Mouse (Mus musculus): Measurements from ENCODE around the gene Lbp. TPM values are rescaled to one million over a fixed set of nuclear protein-coding genes. Genes with fewer than 3 reads are reported as not detected.

Lbp gene
- polyA plus RNA-seq, 1 experiment, result not detected

DNA sequence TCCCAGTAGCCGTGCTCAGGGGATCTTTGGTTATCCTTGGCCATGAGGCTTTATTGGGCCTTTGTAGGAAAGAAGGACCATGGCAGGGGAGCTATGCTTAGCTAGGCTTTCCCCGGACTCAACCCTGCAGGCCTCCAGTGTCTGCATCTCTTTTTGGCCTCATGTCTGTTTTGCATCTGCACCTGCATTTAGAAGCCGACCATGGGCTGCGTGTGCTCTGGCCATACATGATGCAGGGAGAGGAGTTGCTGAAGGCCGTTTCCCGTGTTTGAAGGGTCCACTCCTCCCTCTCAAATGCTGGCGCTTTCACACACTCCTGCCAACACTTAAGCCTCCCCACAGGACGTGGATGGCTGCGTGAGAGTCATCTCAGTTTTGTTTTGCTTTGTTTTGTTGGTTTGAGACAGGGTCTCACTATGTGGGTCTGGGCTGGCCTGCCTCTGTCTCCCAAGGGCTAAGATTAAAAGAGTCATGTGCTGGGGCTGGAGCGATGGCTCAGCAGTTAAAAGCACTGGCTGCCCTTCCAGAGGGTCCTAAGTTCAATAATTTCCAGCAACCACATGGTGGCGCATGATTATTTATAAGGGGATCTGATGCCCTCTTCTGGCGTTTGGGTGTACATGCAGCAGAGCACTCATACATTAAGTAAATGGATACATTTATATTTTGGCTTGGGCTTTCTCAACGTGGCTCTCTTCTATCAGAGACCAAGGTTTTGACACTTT, 73.2 kb downstream of the Lbp start:
- Histone ChIP-seq H3K4me3 (ENCODE audit: insufficient read depth, poor library complexity, severe bottlenecking) (no peak overlapping the region), H3ac (ENCODE audit: control insufficient read depth, insufficient read length, low read depth) (no peak overlapping the region), H3K36me3 (ENCODE audit: control insufficient read depth, insufficient read depth) (no peaks in the 10 kb centered on the region), H3K79me3 (ENCODE audit: low read depth) (no peaks in the 10 kb centered on the region), H3K27me3 (ENCODE audit: control insufficient read depth, insufficient read depth, insufficient read length) (peaks cover 33% of the 10 kb centered on the region), H3K79me2 (ENCODE audit: control insufficient read depth, insufficient read depth) (no peaks in the 10 kb centered on the region)
- TF ChIP-seq MYOG (IDR thresholded peaks at IDR 0.05; ENCODE audit: control insufficient read depth, extremely low read depth, insufficient read length), result no peak
- no peak for TF ChIP-seq USF1 (IDR thresholded peaks at IDR 0.05; ENCODE audit: low read depth)
- TF ChIP-seq MYOD1 (IDR thresholded peaks at IDR 0.05; ENCODE audit: control insufficient read depth, insufficient read length, low read depth), result no peak
- TF ChIP-seq CEBPB (IDR thresholded peaks at IDR 0.05; ENCODE audit: low read depth), result no peak
- TF ChIP-seq CTCF (IDR thresholded peaks at IDR 0.05; ENCODE audit: control insufficient read depth, insufficient read depth, insufficient read length), result peak; percentile 85

Other genes starting within 250 kb of the Lbp start
- 1.1 TPM for gene Tgm2, start 160.1 kb upstream of the Lbp start, polyA plus RNA-seq (2012; fragmentation: generic; extraction: Trizol)
- 0.01 TPM for gene D630003M21Rik, start 77.3 kb upstream of the Lbp start, polyA plus RNA-seq (2012; fragmentation: generic; extraction: Trizol)
- not detected for gene Bpi, start 48.4 kb upstream of the Lbp start, polyA plus RNA-seq (2012; fragmentation: generic; extraction: Trizol)
- not detected for gene Snhg11, start 69.1 kb downstream of the Lbp start, polyA plus RNA-seq (2012; fragmentation: generic; extraction: Trizol)
- 8.4 TPM for gene Ralgapb, start 103.4 kb downstream of the Lbp start, polyA plus RNA-seq (2012; fragmentation: generic; extraction: Trizol)
- 0.06 TPM for gene Adig, start 196.1 kb downstream of the Lbp start, polyA plus RNA-seq (2012; fragmentation: generic; extraction: Trizol)
- not detected for gene Arhgap40, start 206.3 kb downstream of the Lbp start, polyA plus RNA-seq (2012; fragmentation: generic; extraction: Trizol)